Mouse (Mus musculus): ENCODE results near the gene Arhgef19.

The Arhgef19 gene

DNA sequence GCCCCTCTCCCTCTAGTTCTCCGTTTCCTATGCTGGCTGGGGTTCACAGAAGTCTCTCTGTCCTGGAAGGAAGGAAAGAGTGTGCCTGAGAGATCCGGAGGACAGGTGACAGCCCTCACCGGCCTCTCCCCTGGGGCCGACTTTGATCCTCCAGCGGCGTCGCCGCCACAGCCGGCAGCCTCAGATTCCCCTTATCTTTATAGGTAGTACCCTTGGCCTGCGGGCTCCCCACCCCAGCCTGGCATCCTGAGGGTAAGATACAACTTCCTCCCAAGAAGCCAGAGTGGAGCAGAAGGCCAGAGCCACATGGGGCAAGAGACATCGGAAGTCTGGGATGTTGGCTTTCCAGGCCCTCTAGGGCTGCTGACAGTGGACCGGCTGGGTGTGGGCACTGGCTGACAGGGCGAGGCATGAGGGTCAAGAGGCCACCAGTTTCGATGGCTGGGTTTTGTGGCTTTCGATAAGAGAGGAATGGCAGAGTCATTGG lies 48.3 kb downstream of the Arhgef19 start:
- DNase-seq = no peak

DNA sequence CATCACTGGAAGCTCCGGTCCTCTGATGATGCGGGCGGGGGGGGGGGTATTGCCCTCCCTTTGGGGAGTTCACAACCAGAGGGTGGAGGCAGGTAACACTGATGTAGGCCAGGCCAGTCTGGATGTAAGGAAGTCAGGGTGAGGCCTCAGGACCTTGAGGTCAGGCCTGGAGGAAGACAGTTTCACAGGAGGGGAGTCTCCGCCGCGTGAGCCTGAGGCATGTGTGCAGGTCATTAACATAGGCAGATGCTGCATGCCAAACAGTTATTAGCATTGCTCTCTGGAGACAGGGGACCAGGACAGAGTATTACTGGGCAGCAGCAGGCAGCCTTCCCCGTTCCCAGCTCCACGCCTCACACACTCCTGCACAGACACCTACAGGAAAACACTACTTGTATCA lies 48.9 kb downstream of the Arhgef19 start:
- DNase-seq = no peak

DNA sequence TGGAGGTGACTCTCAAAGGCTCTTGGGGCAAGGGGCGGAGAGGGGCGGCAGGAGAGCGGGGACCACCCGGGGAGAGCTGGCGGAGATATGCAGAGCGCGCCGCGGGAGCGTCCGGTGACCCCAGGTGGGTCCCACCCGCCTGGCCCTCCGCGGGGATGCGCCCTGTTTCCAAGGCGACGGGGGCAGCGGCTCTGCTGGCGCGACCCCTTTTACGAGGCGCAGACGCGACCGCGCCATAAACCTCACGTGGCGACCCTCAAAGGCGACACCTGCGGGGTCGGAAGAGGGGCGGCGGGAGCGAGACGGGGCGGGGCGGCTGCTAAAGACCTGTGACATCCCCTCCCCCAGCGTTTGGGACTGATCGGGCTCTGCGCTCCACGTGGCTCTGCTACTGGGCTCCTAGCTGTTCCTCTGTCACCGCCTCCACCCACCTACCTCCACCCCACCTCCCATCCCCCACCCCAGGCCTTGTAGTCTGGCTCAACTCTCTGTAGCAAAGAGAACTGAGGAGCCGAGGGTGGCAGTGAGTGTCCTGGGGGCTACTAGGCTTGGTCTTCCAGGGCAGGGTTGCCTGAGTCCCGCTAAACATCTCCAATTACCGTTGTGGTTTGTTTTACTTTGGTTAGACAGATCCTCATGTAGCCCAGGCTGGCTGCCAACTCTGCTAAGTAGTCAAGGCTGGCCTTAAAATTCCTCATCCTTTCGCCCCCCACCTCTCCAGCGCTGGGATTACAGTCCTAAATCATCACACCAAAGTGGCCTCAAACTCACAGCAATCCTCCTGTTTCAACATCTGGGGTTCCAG lies 52.5 kb downstream of the Arhgef19 start:
- DNase-seq = no peak

GRCm38 (mm10) chr4:141295774-141296186 lies 56.5 kb downstream of the Arhgef19 start:
- DNase-seq = no peak

DNA sequence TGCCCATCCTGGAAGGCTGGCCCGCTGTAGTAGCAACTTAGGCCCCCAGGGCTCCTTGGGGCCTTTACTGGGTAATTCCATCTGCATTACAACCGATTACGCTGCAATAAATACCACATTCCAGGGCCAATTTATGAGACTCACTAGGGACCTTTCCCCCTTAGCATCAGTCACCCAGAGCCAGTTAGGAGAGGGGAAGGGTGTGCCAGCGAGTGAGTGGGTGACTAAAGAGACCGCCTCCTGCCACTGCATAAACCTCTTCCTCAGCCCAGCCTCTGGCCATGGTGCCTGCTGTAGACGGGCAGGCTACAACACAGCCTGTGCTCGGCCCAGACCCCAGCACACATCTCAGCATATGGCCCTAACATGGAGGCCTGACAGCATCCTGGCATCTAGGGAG lies 58.6 kb downstream of the Arhgef19 start:
- no peak for DNase-seq

- no peak for DNase-seq
Observed at GRCm38 (mm10) chr4:141299356-141299755, 60.1 kb downstream of the Arhgef19 start.

GRCm38 (mm10) chr4:141300196-141300595 lies 60.9 kb downstream of the Arhgef19 start:
- DNase-seq = no peak

DNA sequence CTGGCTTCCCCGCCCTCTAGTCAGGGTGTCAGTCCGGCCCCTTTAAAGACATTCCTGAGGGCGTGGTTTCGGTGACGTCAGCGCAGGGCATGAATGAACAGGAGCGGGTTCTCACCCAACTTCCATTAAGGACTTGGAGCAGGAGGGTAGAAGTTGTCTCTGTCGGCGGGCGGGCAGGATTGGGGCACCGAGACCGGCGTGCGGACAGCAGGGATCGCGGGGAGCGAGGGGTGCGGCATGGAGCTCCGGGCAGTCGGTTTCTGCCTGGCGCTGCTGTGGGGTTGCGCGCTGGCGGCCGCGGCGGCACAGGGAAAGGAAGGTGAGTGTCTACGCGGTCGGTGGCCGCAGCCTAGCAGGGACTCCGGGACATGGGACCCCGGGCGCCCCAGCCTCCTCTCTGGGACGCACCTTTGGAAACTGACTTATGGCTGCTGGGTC lies 61.8 kb downstream of the Arhgef19 start, which contains the start of gene Epha2:
TSS of gene Epha2 (plus strand) at position 125 of the 438 bp plus-strand sequence.
- DNase-seq = peak; percentile 71

GRCm38 (mm10) chr4:141301591-141302427 lies 62.5 kb downstream of the Arhgef19 start:
- DNase-seq = no peak

DNA sequence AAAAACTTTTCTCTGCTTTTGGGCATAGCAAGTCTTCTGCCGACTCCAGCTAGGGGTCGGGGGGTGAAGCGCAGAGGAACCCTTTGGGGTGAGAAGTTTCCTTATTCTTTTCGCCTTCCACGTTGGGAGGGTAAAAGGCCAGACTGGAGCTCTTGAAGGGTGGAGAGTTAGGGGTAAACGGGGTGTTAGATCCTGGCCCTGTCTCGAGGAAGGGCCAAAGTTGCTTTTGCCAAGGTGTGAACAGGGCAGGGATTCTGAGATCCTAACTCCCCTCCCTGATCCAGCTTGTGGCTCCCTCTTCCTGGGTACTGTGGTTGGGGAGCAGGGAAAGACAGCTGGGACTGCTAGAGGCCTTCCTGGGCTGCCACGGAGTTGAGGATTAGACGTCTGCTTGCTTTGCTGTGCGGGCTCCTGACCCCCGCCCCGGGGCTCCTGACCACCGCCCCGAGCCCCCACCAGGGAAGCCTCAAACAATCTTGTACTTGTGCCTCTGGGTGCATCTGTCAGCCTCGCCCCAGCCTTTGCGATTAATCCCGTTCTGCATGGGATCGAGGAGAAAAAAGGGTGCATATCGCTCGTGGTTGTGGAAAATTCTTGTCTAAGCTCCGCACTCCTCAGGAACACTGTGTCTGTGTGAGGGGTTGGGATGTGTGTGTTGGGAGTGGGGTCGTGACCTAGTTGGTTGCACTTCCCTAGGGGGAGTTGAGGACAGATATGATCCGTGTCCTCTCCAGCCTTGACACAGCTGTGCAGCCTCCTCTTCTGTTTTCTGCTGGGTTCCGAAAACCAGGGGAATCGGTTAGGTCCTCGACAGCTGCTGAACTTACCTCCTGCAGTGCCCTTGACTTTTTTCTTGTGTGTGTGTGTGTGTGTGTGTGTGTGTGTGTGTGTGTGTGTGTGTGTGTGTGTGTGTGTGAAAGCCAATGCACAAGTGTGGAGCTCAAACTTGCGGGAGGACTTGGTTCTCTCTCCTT lies 63.4 kb downstream of the Arhgef19 start:
- no peak for DNase-seq

GRCm38 (mm10) chr4:141303402-141304222 lies 64.3 kb downstream of the Arhgef19 start:
- no peak for DNase-seq

DNA sequence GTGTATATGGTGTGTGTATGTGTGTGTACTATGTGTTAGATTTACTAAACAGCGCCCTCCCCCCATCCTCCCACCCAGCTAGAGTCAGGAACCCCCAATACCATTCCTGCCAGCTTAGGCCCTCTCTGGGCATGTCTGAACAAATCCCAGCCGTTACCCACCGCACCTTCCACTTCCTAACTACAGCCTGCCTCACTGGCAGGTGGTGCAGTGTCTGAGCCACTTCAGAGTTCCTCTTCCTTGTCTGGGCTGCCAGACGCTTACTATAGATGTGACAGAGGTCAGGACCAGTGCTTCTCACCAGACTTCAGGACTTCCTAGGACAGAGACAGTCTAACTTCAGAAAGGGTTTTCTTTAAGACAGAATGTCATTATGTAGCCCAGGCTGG lies 64.9 kb downstream of the Arhgef19 start:
- DNase-seq = peak; percentile 34

DNA sequence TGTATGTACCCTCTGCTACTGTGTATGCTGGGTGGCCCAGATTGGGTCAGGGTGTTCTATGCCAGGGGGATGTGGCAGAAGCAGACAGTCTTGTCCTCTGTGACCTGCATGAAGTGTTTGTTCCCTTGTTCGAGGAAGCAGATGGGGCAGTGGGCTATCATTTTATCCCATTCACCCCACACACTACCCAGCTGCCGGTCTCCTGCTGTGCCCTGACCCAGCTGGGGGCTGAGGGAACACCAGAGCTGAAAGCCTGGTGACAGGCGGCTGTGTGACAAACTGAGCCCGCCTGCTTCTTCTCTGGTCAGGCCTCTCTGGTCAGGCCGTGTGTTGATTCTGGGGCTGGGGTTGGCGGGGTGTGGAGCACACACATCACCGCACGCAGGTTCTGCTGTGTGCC lies 66.8 kb downstream of the Arhgef19 start:
- no peak for DNase-seq

Measured in layer of hippocampus, adult 9-11 months (tissue).